Mouse (Mus musculus): Measurements from ENCODE around the gene Vmn2r39. TPM values are rescaled to one million over a fixed set of nuclear protein-coding genes. Genes with fewer than 3 reads are reported as not detected.
"Not testable (repeated sequence)": the region's sequence is repeated elsewhere in the genome, so short reads cannot be mapped to it uniquely, and the experiment has no call there.

The Vmn2r39 gene
- polyA plus RNA-seq (2012; ENCODE audit: insufficient read depth, low replicate concordance), result not detected in 2 replicates

GRCm38 (mm10) chr7:9030698-9031097 lies at the start of gene Vmn2r39:
Gene Vmn2r39 (minus strand): TSS chr7:9030798.
- not testable (repeated sequence) for H3K9me3 ChIP-seq; H3K36me3 ChIP-seq (replicated peaks; ENCODE audit: low read length); H3K27me3 ChIP-seq (replicated peaks); H3K4me3 ChIP-seq (replicated peaks); H3K4me1 ChIP-seq

GRCm38 (mm10) chr7:9065353-9065752 lies 34.8 kb upstream of the Vmn2r39 start:
- H3K36me3 ChIP-seq (replicated peaks; ENCODE audit: low read length); H3K4me3 ChIP-seq (replicated peaks); H3K9me3 ChIP-seq; H3K4me1 ChIP-seq; H3K27me3 ChIP-seq (replicated peaks): not testable (repeated sequence)

Other genes starting within 250 kb of the Vmn2r39 start
- gene Vmn2r40, start 99.4 kb downstream of the Vmn2r39 start, polyA plus RNA-seq (2012; ENCODE audit: insufficient read depth, low replicate concordance), result not detected in 2 replicates
- gene Vmn2r38, start 67.1 kb upstream of the Vmn2r39 start, polyA plus RNA-seq (2012; ENCODE audit: insufficient read depth, low replicate concordance), result not detected in 2 replicates
- gene Vmn2r37, start 192.9 kb upstream of the Vmn2r39 start, polyA plus RNA-seq (2012; ENCODE audit: insufficient read depth, low replicate concordance), result not detected in 2 replicates